Mouse (Mus musculus): ENCODE measurements around the gene Lnx2.
A peak's percentile ranks its signal among the peaks of the same experiment; 100 is the strongest.

The Lnx2 gene

GRCm38 (mm10) chr5:147051500-147052308 is 24.7 kb downstream of the Lnx2 start:
- no peak for DNase-seq (ENCODE audit: low read depth, low spot score)

- DNase-seq (ENCODE audit: low read depth, low spot score), result no peak
Measured at GRCm38 (mm10) chr5:147050816-147051499, 25.4 kb downstream of the Lnx2 start.

GRCm38 (mm10) chr5:147049544-147050209 is 26.7 kb downstream of the Lnx2 start:
- no peak for DNase-seq (ENCODE audit: low read depth, low spot score)

GRCm38 (mm10) chr5:147045929-147046328 is 30.5 kb downstream of the Lnx2 start:
- no peak for DNase-seq (ENCODE audit: low read depth, low spot score)

- no peak for DNase-seq (ENCODE audit: low read depth, low spot score)
Measured at GRCm38 (mm10) chr5:147045311-147045710, 31.1 kb downstream of the Lnx2 start.

GRCm38 (mm10) chr5:147043240-147043844 is 33.0 kb downstream of the Lnx2 start:
- DNase-seq (ENCODE audit: low read depth, low spot score), result no peak

GRCm38 (mm10) chr5:147041965-147042937 is 34.1 kb downstream of the Lnx2 start:
- DNase-seq (ENCODE audit: low read depth, low spot score), result no peak

GRCm38 (mm10) chr5:147039394-147039793 is 37.0 kb downstream of the Lnx2 start:
- no peak for DNase-seq (ENCODE audit: low read depth, low spot score)

- no peak for DNase-seq (ENCODE audit: low read depth, low spot score)
Measured at GRCm38 (mm10) chr5:147037601-147038000, 38.8 kb downstream of the Lnx2 start.

GRCm38 (mm10) chr5:147036661-147037060 is 39.7 kb downstream of the Lnx2 start:
- DNase-seq (ENCODE audit: low read depth, low spot score), result no peak

- DNase-seq (ENCODE audit: low read depth, low spot score), result peak; percentile 38
Measured at GRCm38 (mm10) chr5:147036028-147036427, 40.4 kb downstream of the Lnx2 start.

- DNase-seq (ENCODE audit: low read depth, low spot score), result no peak
Measured at GRCm38 (mm10) chr5:147035301-147035700, 41.1 kb downstream of the Lnx2 start.

- DNase-seq (ENCODE audit: low read depth, low spot score), result no peak
Measured at GRCm38 (mm10) chr5:147034283-147034682, 42.1 kb downstream of the Lnx2 start.

GRCm38 (mm10) chr5:147033155-147033554 is 43.2 kb downstream of the Lnx2 start:
- DNase-seq (ENCODE audit: low read depth, low spot score), result peak; percentile 22

- no peak for DNase-seq (ENCODE audit: low read depth, low spot score)
Measured at GRCm38 (mm10) chr5:147031281-147031680, 45.1 kb downstream of the Lnx2 start.

GRCm38 (mm10) chr5:147024331-147025034 is 51.9 kb downstream of the Lnx2 start:
- DNase-seq (ENCODE audit: low read depth, low spot score), result no peak

GRCm38 (mm10) chr5:147023245-147023970 is 53.0 kb downstream of the Lnx2 start:
- DNase-seq (ENCODE audit: low read depth, low spot score), result no peak

- no peak for DNase-seq (ENCODE audit: low read depth, low spot score)
Measured at GRCm38 (mm10) chr5:147021546-147022265, 54.7 kb downstream of the Lnx2 start.

- DNase-seq (ENCODE audit: low read depth, low spot score), result no peak
Measured at GRCm38 (mm10) chr5:147020579-147020978, 55.8 kb downstream of the Lnx2 start.

All from skeletal muscle tissue, adult 2 months (tissue).